Mouse (Mus musculus) Patski (cell line): Measurements from ENCODE around the gene Kif26b. TPM values are rescaled to one million over a fixed set of nuclear protein-coding genes. Genes with fewer than 3 reads are reported as not detected.

Experiments used
- ATAC-seq: fragments of 100-300 bp; one replicate; pipeline ENCODE4 v1.8.0; 2021
- CTCF ChIA-PET: fragments of 350-600 bp; sonication (Branson Sonifier 250); formaldehyde crosslinking; loops from one replicate; lab custom pipeline; 2022; ENCODE audit warnings: inconsistent platforms; lab: Charles Lee
- POLR2A ChIA-PET: fragments of 350-600 bp; sonication (Branson Sonifier 250); formaldehyde crosslinking; loops from one replicate; lab custom pipeline; 2022; ENCODE audit warnings: antibody characterized with exemption, inconsistent platforms; lab: Charles Lee
- DNase-seq: peaks from one replicate; pipeline ENCODE4 v3.0.0-alpha.2; 2011; ENCODE audit warnings: low read depth, low spot score
- H3K27me3 ChIP-seq: fragments of 371-371 bp; one replicate; pipeline ENCODE4 v1.5.1; 2021
- CTCF ChIP-seq: fragments of 100-300 bp; IDR thresholded peaks from one replicate; pipeline ENCODE4 v1.5.1; 2021
- in situ Hi-C: fragments of 300-500 bp; cut with MboI; formaldehyde crosslinking; loops from 3 replicates; pipeline ENCODE4 v1.11.1; 2018; ENCODE audit warnings: low pct_unique_long_range_greater_than_20kb, mixed read lengths
- polyA plus RNA-seq: library from polyadenylated mRNA; unstranded; gene quantifications from one replicate; pipeline ENCODE4 v1.2.3, GENCODE M21; 2021

Gene Kif26b
- polyA plus RNA-seq, 1 experiment from 2014 or later, result 6.5 TPM

DNA sequence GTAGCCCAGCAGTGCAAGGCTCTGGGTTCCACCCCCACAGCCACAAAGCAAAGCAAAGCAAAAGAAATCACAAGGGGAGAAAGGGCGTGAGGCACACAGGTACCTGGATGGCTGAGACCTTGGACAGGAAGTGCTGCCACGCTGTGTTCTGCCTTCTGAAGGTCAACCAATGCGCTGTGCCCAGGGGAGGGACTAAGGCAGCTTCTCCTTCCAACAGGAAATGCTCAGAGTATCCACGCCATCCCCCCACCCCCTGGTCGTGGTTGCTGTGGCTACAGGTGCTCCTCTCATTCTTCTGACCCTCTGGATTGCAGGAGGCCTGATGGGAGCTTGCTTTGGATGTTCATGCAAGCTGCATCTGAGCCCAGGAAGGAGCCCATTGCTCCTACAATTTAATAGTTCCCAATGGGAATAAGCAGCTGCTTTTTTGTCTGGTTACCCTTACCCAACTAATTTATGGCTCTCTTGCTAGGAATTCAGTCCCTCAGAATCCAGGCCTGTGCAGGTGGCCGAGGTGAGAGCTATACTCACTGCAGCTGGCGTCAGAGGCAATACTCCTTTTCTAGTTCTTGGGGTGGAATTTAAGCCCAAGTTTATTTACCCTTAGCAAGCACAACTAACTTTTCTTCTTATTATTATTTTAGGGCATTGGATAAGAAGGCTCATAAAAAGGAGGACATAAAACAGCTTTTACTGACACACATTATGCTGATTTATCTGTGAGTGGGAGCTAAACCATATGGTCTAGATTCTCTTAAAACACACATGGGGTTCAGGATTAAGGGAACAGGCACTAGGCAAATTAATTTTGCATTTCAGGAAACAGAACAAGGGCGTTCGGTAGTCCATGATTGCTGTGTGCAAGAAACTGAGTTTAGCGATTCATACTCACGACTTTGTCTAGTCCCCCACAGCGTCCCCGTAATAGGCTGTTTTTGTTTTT, 61.6 kb downstream of the Kif26b start:
- CTCF ChIA-PET, result no interaction called here
- in situ Hi-C loops, result loop anchor here (10.0 kb wide), 1 partner anchor 554 kb away; no protein-coding TSS in a partner anchor
- ATAC-seq, result no peak
- no peak for DNase-seq
- POLR2A ChIA-PET, result no interaction called here
- no peaks in the 10 kb centered on the region for H3K27me3 ChIP-seq
- no peak for TF ChIP-seq CTCF

DNA sequence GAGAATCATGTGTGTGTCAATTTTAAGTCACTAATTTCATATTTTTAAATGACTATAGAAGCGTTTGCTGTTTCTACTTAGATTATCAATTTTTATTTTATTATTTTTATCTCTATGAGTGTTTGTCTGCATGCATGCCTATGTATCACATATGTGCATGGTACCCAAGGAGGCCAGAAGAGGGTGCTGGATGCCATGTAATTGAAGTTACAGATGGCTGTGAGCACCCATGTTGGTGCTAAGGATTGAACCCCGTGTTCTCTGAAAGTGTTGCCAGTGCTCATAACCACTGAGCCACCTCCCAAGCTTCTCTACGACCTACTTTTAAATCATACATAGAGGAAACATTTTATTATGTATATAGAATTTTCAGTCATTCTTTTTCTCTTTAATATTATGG, 68.2 kb downstream of the Kif26b start:
- DNase-seq, result no peak
- ChIA-PET POLR2A (no interaction called here), CTCF (interaction anchor here (1.2 kb wide), 1 partner anchor 28 kb away, joined by 3 read pairs; no protein-coding TSS in a partner anchor)
- H3K27me3 ChIP-seq, result no peaks in the 10 kb centered on the region
- ATAC-seq, result no peak
- in situ Hi-C loops, result loop anchor here (10.0 kb wide), 1 partner anchor 548 kb away; no protein-coding TSS in a partner anchor
- no peak for TF ChIP-seq CTCF

GRCm38 (mm10) chr1:178597757-178598156, 68.8 kb downstream of the Kif26b start:
- no peak for TF ChIP-seq CTCF
- POLR2A ChIA-PET, result no interaction called here
- H3K27me3 ChIP-seq, result no peaks in the 10 kb centered on the region
- ATAC-seq (peak; percentile 4), DNase-seq (no peak)
- in situ Hi-C loops, result loop anchor here (10.0 kb wide), 1 partner anchor 547 kb away; no protein-coding TSS in a partner anchor
- CTCF ChIA-PET, result interaction anchor here (1.2 kb wide), 1 partner anchor 29 kb away, joined by 3 read pairs; no protein-coding TSS in a partner anchor

DNA sequence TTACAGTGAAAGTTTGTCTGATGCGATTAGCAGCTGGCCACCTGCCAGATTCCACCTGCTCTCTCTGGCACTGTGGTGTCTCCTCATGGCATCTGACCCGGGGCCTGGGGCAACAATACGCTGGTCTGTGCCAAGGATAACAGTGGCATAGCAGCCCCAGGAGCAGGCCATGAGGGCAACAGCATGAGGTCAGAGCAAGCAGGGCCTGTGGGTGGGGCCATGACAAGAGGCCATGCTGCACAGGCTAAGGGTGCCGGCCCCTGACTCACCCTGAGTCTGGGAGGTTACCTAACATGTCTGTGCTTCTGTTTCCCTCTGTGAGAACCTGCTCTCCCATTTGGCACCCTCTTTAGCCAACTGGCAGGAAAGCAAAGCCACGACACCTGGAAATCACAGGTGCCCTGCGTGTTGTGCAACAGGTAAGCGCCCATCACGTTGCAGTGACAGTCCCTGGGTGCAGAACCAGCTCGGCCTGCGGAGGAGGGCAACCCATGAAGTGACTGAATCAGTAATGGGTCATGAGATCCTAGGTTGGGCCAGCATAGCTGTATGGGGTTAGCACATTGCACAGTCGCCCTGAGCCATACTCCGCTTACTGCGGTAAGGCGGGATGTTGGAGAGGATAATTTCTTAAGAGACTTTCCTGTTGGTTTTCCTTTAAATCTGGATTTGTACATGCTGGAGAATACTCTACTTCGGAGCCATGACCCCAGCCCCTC, 72.1 kb downstream of the Kif26b start:
- TF ChIP-seq CTCF, result no peak
- ChIA-PET POLR2A (interaction anchor here (0.6 kb wide), 1 partner anchor 15 kb away, joined by 3 read pairs; no protein-coding TSS in a partner anchor), CTCF (no interaction called here)
- DNase-seq, result peak; percentile 96
- no peaks in the 10 kb centered on the region for H3K27me3 ChIP-seq
- in situ Hi-C loops, result loop anchor here (5.0 kb wide), 3 partner anchors 69 to 456 kb away; no protein-coding TSS in a partner anchor
- ATAC-seq, result peak; percentile 92

- ATAC-seq (peak; percentile 67), DNase-seq (no peak)
- ChIA-PET CTCF (interaction anchor here (1.1 kb wide), 1 partner anchor 46 kb away, joined by 4 read pairs; no protein-coding TSS in a partner anchor), POLR2A (interaction anchor here (0.7 kb wide), 1 partner anchor 224 kb away, joined by 3 read pairs; no protein-coding TSS in a partner anchor)
- TF ChIP-seq CTCF, result no peak
- in situ Hi-C loops, result no loop called here
- no peaks in the 10 kb centered on the region for H3K27me3 ChIP-seq
Measured at GRCm38 (mm10) chr1:178609151-178609775, 80.3 kb downstream of the Kif26b start.

DNA sequence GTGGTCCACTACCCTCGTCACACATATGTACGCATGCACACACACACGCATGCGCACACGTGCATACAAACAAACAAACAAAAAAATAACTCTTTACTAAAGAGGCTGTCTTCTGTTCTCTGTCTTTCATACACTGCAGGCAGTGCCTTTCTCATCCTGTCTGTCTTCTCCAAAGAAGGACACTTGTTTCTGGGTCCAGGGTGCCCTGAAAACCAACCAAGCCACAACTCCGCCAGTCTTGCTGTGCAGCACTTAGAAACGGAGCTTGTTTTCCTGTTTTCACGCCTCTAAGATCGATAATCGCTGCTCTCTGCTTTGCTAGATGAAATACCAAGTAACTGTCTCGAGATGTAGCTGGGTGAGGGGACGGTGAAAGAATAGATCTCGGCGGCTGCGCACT, 82.6 kb downstream of the Kif26b start:
- POLR2A ChIA-PET, result interaction anchor here (0.6 kb wide), 1 partner anchor 18 kb away, joined by 3 read pairs; no protein-coding TSS in a partner anchor
- in situ Hi-C loops, result no loop called here
- ATAC-seq (no peak), DNase-seq (no peak)
- TF ChIP-seq CTCF, result no peak
- H3K27me3 ChIP-seq, result no peaks in the 10 kb centered on the region
- CTCF ChIA-PET, result no interaction called here

GRCm38 (mm10) chr1:178621301-178621700, 92.4 kb downstream of the Kif26b start:
- no peak for TF ChIP-seq CTCF
- no peak for DNase-seq
- in situ Hi-C loops, result no loop called here
- ChIA-PET POLR2A (no interaction called here), CTCF (no interaction called here)
- no peak for ATAC-seq
- no peaks in the 10 kb centered on the region for H3K27me3 ChIP-seq

DNA sequence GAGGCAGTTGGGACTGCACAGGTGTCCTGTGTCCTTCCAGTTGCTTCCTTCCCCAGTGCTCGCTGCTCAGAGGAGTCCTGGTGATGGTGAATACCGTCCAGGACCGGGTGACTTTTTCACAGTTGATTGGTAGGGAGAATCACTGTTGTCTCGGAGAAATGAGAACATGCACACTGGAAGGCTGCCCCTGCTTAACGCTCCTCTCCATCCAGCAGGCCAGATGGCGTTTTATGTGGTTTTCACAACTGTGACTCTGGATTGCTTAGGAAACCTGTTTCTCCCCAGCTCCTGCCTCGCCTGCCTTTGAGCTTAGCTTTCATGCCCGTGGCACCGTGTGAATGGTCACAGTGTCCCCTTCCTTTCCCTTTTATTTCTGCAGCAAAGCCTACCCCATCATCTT, 95.0 kb downstream of the Kif26b start:
- ATAC-seq (no peak), DNase-seq (no peak)
- ChIA-PET CTCF (no interaction called here), POLR2A (no interaction called here)
- no peaks in the 10 kb centered on the region for H3K27me3 ChIP-seq
- TF ChIP-seq CTCF, result no peak
- in situ Hi-C loops, result no loop called here

- no peaks in the 10 kb centered on the region for H3K27me3 ChIP-seq
- in situ Hi-C loops, result no loop called here
- POLR2A ChIA-PET, result no interaction called here
- DNase-seq, result no peak
- CTCF ChIA-PET, result no interaction called here
- ATAC-seq, result no peak
- TF ChIP-seq CTCF, result no peak
Measured at GRCm38 (mm10) chr1:178626961-178627381, 98.0 kb downstream of the Kif26b start.

DNA sequence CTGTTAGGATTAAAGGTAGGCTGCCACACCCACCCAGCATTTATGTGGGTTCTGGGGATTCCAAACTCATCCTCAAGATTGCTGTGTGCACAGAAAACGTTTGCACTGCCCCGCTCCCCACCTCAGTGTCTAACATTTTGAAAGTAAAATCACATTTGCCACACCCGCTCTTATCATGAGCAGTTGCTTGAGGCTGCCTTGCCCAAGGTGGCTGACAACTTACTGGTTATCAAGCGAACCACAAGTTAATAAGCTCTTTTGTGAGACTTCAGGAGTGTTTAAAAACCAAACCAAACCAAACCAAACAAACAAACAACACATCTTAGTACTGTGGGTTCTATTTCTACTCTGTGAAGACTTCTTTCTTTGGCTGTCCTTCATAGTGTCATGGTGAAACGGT, 101.1 kb downstream of the Kif26b start:
- ChIA-PET POLR2A (no interaction called here), CTCF (no interaction called here)
- ATAC-seq (no peak), DNase-seq (no peak)
- in situ Hi-C loops, result no loop called here
- no peaks in the 10 kb centered on the region for H3K27me3 ChIP-seq
- no peak for TF ChIP-seq CTCF
